Mouse (Mus musculus): ENCODE data around the gene Duxf3.
"Not testable (repeated sequence)": the region's sequence is repeated elsewhere in the genome, so short reads cannot be mapped to it uniquely, and the experiment has no call there.

Gene Duxf3

GRCm38 (mm10) chr10:58232641-58232969, at the start of gene Duxf3:
Duxf3 (minus strand) TSS chr10:58232675.
- in situ Hi-C loops (cut with MseI, MboI) = not testable (repeated sequence)

- in situ Hi-C loops (cut with MseI, MboI) = no loop called here
These were observed 49.8 kb upstream of the Duxf3 start for GRCm38 (mm10) chr10:58282238-58282637.

- in situ Hi-C loops (cut with MseI, MboI) = no loop called here
These were observed 26.0 kb upstream of the Duxf3 start for GRCm38 (mm10) chr10:58258466-58258865.

- in situ Hi-C loops (cut with MseI, MboI) = no loop called here
These were observed 23.5 kb upstream of the Duxf3 start for GRCm38 (mm10) chr10:58255954-58256353.

GRCm38 (mm10) chr10:58255213-58255892, 22.9 kb upstream of the Duxf3 start, which contains the start of gene Gcc2:
Gcc2 (plus strand) TSS chr10:58255497.
- in situ Hi-C loops (cut with MseI, MboI) = no loop called here

- in situ Hi-C loops (cut with MseI, MboI) = no loop called here
These were observed 22.2 kb upstream of the Duxf3 start for GRCm38 (mm10) chr10:58254635-58255175.

GRCm38 (mm10) chr10:58249535-58249934, 17.1 kb upstream of the Duxf3 start:
- in situ Hi-C loops (cut with MseI, MboI) = no loop called here

GRCm38 (mm10) chr10:58238984-58239740, 6.7 kb upstream of the Duxf3 start:
- in situ Hi-C loops (cut with MseI, MboI) = not testable (repeated sequence)

GRCm38 (mm10) chr10:58236613-58237012, 4.1 kb upstream of the Duxf3 start, which contains the start of gene Gm4981:
Gm4981 (minus strand) TSS chr10:58236701.
- in situ Hi-C loops (cut with MseI, MboI) = no loop called here

GRCm38 (mm10) chr10:58234985-58235384, 2.5 kb upstream of the Duxf3 start:
- in situ Hi-C loops (cut with MseI, MboI) = not testable (repeated sequence)

GRCm38 (mm10) chr10:58233740-58234121, 1.3 kb upstream of the Duxf3 start:
- in situ Hi-C loops (cut with MseI, MboI) = not testable (repeated sequence)

- in situ Hi-C loops (cut with MseI, MboI) = not testable (repeated sequence)
These were observed 722 bp upstream of the Duxf3 start for GRCm38 (mm10) chr10:58233054-58233739.

- in situ Hi-C loops (cut with MseI, MboI) = not testable (repeated sequence)
These were observed 465 bp downstream of the Duxf3 start for GRCm38 (mm10) chr10:58231779-58232640.

- in situ Hi-C loops (cut with MseI, MboI) = not testable (repeated sequence)
These were observed 1.4 kb downstream of the Duxf3 start for GRCm38 (mm10) chr10:58231088-58231487.

- in situ Hi-C loops (cut with MseI, MboI) = not testable (repeated sequence)
These were observed 2.5 kb downstream of the Duxf3 start for GRCm38 (mm10) chr10:58230021-58230420.

GRCm38 (mm10) chr10:58227798-58228197, 4.7 kb downstream of the Duxf3 start:
- in situ Hi-C loops (cut with MseI, MboI) = not testable (repeated sequence)

GRCm38 (mm10) chr10:58226357-58226756, 6.1 kb downstream of the Duxf3 start:
- in situ Hi-C loops (cut with MseI, MboI) = not testable (repeated sequence)

GRCm38 (mm10) chr10:58224827-58225785, 7.4 kb downstream of the Duxf3 start, which contains the start of gene AW822073:
AW822073 (minus strand) TSS chr10:58224930.
- in situ Hi-C loops (cut with MseI, MboI) = not testable (repeated sequence)

- in situ Hi-C loops (cut with MseI, MboI) = not testable (repeated sequence)
These were observed 8.3 kb downstream of the Duxf3 start for GRCm38 (mm10) chr10:58223972-58224805.

All from mouse trophoblast stem cell (cell line).